ENCODE assay signal across 23 mouse cellular contexts in the genomic region with DNA sequence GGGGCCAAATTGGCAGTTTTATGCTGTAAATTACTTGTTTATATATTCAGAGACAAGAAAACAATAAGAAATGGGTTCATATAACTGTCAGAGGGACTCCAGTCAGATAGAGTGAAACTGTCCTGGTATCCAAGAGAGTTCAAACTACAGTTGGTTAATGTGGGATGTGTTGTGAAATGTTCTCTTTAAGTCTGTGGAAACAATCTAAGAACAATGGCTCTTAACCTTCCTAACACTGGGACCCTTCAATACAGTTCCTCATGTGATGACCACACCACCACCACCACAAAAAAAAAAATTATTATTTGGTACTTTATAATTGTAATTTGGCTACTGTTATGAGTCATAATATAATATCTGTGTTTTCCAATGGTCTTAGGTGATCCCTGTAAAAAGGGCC. TPM values are rescaled to one million over a fixed set of nuclear protein-coding genes. Genes with fewer than 3 reads are reported as not detected.
A peak's percentile ranks its signal among the peaks of the same experiment; 100 is the strongest.
DNase-seq lines count a peak whose midpoint lies in the region; ATAC-seq lines count a peak whose summit lies in the region.
"Had no signal": no experiment of that assay in that cellular context is flagged by ENCODE, and none has a peak within 500 bp of the region (broad histone marks: within the 10 kb centered on the region; RNA-seq: fewer than 3 reads in every experiment).

No protein-coding gene starts in this region.

- H3K4me1 ChIP-seq in hindbrain, embryonic 16.5 days (ENCODE audit: control insufficient read depth, insufficient read depth, low read depth, low read length): no peaks in the 10 kb centered on the region

- peak; percentile 83 for ATAC-seq in granulocyte monocyte progenitor cell, adult 5-6 weeks (replicated peaks; ENCODE audit: poor library complexity, severe bottlenecking)
- peak; percentile 76 for ATAC-seq in megakaryocyte progenitor cell, adult 5-6 weeks (replicated peaks; ENCODE audit: poor library complexity)
- no peak for ATAC-seq in hindbrain, embryonic 16.5 days
- ATAC-seq: activated CD4-positive, CD25-positive, alpha-beta regulatory T cell, adult 4 months; CD4-positive, CD25-positive, alpha-beta regulatory T cell, adult 4 months; Patski had no signal

- no peaks in the 10 kb centered on the region for H3K9me3 ChIP-seq in hindbrain, embryonic 16.5 days (ENCODE audit: control insufficient read depth, low read length)
- H3K9me3 ChIP-seq: G1E had no signal

- no peak overlapping the region for H3K4me3 ChIP-seq in hindbrain, embryonic 16.5 days (ENCODE audit: low read length)

- H3K36me3 ChIP-seq in hindbrain, embryonic 16.5 days (ENCODE audit: control insufficient read depth, insufficient read depth, low read length): no peaks in the 10 kb centered on the region
- H3K36me3 ChIP-seq: G1E had no signal

- no peak overlapping the region for H3K27ac ChIP-seq in hindbrain, embryonic 16.5 days (ENCODE audit: low read depth, low read length)

- DNase-seq in adipocyte (ENCODE audit: low spot score): peak; percentile 36
- DNase-seq in adrenal gland, postnatal 14 days: no peak
- DNase-seq in cerebellum, adult 11 months: no peak
- DNase-seq: adrenal gland, adult 2 months; adrenal gland, adult 8-10 months; adrenal gland, postnatal 10 days; adrenal gland, postnatal 25 days; adrenal gland, postnatal 36 days; B cell, adult 2 months; cerebellum, adult 11-12 months; cerebellum, adult 18-20 months; cerebellum, adult 2 months; cerebellum, adult 8-10 months; cerebellum, adult 9-10 months had no signal

- H3K27me3 ChIP-seq in hindbrain, embryonic 16.5 days (replicated peaks; ENCODE audit: control insufficient read depth, insufficient read depth, low read length): no peaks in the 10 kb centered on the region
- H3K27me3 ChIP-seq: CH12.LX, Patski had no signal

- H3K4me2 ChIP-seq in hindbrain, embryonic 16.5 days (ENCODE audit: low read length): no peak overlapping the region

- no peak overlapping the region for H3K9ac ChIP-seq in hindbrain, embryonic 16.5 days (ENCODE audit: low read depth, low read length)

RNA-seq across cellular contexts. Expression of a gene that starts 38.2 kb away (rescaled TPM):
- not detected in 2 replicates for total RNA-seq in granulocyte monocyte progenitor cell, adult 5-6 weeks (2014; fragmentation: Nextera tagmentation)
- total RNA-seq in granulocyte monocyte progenitor cell, adult 5-6 weeks (2017): not detected in 2 replicates
- not detected in 2 replicates for total RNA-seq in megakaryocyte progenitor cell, adult 5-6 weeks (2015)
- not detected in 2 replicates for total RNA-seq in megakaryocyte progenitor cell, adult 5-6 weeks (2017)
- 79.0 and 87.8 TPM in 2 replicates for total RNA-seq in adrenal gland, postnatal 14 days (2021)
- polyA plus RNA-seq in hindbrain, embryonic 16.5 days (2015; fragmentation: Nextera tagmentation; extraction: Ambion mirVana): 18.7 and 26.7 TPM in 2 replicates
- total RNA-seq: MEL had no signal
- polyA plus RNA-seq: G1E had no signal

Comparison
In these comparisons a context has a peak if more than half of its experiments do, and no peak if none do; other contexts are left out.
1. RNA of a gene that starts 38.2 kb away (total RNA-seq): 79.0 to 87.8 TPM in adrenal gland, postnatal 14 days; not detected in granulocyte monocyte progenitor cell, adult 5-6 weeks and not detected in megakaryocyte progenitor cell, adult 5-6 weeks; every median in the first group is over 10 times any median in the second.